Mouse (Mus musculus): ENCODE data around the gene Gm20683. TPM values are rescaled to one million over a fixed set of nuclear protein-coding genes. Genes with fewer than 3 reads are reported as not detected.
"Not testable (repeated sequence)": the region's sequence is repeated elsewhere in the genome, so short reads cannot be mapped to it uniquely, and the experiment has no call there.

Gm20683 gene
- total RNA-seq, 2 experiments from 2014 or later: 5.8 to 7.3 TPM

DNA sequence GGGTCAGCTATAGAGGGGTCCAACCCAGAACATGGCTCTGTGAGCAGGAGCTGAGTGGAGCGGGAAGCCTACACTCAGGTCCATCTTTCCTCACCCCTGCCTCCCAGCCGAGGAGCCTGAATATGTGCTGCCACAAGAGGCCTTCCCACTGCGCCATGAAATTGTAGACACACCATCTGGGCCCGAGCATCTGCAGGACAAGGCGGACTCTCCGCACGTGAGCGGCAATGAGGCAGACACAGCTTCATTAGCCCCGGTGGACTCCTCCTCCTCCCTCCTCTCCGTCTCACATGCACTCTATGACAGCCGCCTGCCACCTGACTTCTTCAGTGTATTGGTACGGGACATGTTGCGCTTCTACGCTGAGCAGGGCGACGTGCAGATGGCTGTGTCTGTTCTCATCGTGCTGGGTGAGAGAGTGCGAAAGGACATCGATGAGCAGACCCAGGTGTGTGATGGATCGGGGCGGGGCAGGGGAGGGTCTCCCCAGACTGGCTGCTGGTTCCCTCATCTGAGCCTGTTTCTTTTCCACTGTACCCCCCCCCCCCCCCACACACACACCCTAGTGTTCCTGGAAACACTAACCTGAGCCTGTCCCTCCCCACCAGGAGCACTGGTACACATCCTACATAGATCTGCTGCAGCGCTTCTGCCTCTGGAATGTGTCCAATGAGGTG, 13.9 kb downstream of the Gm20683 start:
- no peak for DNase-seq

DNA sequence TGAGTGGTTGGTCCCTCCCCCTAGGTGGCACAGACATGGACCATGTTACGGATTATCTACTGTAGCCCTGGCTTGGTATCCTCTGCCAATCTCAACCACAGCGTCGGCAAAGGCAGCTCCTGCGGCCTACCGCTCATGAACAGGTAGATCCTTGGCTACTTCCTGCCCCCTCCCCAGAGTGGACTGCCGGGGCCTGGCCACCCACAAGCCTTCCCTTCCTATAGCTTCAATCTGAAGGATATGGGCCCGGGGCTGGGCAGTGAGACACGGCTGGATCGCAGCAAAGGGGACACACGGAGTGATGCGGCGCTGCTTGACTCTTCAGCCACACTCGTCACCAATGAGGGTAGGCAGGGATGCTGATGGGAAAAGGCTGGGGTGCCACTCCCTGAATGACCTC, 14.6 kb downstream of the Gm20683 start:
- no peak for DNase-seq

DNA sequence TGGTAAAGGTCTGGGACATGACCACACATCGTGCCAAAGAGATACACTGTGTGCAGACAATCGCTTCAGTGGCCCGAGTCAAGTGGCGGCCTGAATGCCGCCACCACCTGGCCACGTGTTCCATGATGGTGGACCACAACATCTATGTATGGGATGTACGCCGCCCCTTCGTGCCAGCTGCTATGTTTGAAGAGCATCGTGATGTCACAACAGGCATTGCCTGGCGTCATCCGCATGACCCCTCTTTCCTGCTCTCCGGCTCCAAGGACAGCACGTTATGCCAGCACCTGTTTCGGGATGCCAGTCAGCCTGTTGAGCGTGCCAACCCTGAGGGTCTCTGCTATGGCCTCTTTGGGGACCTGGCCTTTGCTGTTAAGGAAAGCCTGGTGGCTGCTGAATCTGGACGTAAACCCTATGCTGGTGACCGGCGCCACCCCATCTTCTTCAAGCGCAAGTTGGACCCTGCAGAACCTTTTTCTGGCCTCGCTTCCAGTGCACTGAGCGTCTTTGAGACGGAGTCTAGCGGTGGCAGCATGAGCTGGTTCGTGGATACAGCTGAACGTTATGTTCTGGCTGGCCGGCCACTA, 15.5 kb downstream of the Gm20683 start:
- no peak for DNase-seq

DNA sequence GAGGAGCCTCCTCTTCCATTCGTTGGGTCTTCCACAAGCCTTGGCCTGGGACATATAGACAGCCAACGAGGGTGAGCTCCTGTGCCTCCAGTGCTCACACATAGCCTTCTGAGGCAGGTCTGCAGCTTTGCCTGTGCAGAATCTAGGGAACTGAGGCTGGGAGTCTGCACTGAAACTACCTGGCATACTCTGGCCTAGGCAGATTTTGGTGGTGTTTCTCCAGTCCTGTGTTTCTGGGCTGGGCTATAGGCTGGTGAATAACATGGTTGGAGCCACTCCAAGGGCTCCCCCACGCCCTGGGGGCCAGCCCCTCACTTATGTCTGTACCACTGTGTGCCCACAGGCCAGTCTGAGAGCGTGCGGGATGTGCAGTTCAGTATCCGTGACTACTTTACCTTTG, 16.3 kb downstream of the Gm20683 start:
- DNase-seq: no peak

DNA sequence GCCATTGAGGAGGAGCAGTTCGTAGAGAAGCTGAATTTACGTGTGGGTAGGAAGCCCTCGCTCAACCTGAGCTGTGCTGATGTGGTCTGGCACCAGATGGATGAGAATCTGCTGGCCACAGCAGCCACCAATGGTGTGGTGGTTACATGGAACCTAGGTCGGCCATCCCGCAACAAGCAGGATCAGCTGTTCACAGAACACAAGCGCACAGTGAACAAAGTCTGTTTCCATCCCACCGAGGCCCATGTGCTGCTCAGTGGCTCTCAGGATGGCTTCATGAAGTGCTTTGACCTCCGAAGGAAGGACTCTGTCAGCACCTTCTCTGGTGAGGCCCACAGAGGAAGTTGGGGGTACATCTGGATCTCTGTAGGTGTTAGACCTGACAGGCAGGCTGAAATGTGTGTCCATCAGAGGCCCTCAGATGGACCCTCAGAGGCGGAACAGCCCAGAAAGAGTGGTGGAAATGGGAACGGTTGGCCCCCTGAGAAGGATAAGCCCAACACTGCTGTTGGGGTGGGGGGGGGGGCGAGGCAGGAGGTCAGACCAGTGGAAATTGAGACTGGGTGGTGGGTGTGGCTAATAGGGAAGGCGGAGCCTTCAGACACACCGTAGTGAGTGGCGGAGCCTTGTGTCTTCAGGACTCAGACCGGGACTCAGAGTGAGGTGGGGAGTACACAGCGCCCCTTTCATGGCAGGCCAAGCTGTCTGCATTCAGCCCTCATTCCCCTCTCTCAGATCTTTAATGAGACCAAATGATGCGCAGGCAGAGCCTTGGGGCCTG, 17.0 kb downstream of the Gm20683 start:
- DNase-seq: no peak

DNA sequence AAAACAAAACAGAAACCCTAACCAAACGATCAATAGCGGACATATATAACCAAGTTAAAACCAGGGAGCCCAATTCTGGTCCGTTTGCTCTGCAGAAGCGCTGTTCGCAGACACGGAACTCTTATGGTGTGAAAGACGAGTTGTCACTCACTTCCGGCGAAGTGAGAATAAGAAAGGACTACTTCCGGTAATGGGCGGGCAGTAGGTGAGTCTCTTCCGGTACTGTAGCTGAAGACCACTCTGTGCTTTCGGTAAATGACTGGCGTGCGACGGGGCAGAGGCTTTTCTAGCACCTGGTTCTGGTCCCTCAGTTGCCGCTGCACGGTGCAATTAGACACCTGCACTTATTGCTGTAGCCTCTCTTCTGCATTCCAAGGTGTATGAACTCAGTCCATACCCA, 18.1 kb downstream of the Gm20683 start, which contains the start of gene Wdr24:
Gene Wdr24, plus strand, starts transcription at position 176 of the 400 bp plus-strand sequence.
- no peak for DNase-seq

DNA sequence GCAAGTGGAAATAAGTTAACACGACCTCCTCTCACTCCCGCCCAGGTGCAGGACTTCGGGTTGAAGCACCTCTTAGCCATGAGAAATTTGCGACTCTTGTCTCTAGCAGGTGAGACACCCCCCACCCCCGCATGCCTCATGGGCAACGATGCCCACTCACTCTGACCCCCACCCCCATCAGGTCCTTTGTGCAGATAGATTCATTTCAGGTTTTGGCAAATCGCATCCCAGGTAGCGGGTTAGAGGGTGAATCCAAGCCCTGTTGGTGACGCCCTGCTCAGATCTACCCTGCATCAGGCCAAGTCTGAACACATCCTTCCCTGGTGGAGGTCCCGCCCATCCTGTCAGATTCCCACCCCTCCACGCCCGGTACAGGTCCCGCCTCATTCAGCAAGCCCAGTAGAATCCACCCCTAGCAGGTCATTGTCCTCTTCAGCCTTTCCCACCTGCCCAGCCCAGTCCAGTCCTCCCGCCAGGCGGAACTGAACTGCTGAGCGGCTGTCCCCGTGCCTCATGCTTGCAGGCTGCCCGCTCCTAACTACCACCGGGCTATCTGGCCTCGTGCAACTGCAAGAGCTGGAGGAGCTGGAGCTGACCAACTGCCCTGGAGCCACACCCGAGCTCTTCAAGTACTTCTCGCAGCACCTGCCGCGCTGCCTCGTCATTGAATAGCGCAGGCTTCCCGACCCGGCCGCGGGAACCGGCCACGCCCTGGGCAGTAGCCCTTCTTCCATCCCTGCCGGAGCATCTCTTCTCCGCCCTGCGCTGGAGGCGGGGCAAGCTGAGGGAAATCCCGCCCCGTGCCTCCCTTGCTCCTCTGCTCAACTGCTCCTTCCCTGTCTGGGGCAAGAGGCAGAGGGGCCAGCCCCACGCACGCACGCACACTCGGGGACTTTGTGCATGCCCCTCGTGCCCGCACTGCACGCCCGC, 22.4 kb downstream of the Gm20683 start:
- DNase-seq: no peak

DNA sequence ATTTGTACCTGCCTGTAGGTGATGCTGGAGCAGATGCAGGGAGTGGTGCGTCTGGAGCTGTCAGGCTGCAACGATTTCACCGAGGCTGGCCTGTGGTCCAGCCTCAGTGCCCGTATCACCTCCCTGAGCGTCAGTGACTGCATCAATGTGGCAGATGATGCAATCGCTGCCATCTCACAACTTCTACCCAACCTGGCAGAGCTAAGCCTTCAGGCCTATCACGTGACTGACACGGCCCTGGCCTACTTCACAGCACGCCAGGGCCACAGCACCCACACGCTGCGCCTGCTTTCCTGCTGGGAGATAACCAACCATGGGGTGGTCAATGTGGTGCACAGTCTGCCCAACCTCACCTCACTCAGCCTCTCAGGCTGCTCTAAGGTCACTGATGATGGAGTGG, 23.9 kb downstream of the Gm20683 start:
- no peak for DNase-seq

DNA sequence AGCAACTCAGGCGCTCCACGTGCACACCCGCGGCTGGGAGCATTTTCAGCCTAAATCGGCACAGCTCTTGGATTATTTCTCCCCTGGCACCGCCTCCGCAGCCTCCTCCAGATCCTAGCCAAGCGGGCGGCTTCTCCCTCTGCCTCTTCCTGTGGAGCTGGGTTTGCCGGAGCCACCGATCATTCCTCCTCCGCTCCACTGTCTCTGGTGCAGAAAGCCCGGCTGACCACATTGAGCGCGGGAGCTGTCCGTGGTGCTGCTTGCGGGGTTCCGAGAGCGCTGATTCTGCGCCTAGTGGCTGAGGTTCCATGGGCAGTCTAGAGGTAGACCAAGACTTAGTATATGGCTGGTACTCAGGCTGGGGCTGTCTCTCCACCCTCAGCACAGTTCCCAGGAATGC, 28.1 kb downstream of the Gm20683 start:
- peak; percentile 89 for DNase-seq

DNA sequence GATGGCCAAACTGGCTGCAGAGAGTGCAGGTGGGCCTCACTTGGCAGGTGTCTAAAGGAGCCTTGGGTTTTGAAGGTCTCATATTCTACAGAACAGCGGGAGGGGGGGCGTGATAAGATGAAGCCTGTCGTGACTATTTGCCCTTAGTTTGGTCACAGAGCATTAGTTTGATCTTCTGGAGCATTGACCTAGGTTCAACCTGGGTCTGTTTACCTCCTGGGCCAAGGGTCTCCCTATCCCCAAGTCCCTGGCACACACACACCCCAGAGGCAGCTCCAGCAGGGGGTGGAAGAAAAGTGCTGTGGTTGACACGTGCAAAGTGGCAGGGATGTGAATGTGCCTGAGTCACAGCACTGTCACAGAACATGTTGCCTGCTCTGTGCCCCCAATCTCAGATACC, 30.7 kb downstream of the Gm20683 start:
- no peak for DNase-seq

DNA sequence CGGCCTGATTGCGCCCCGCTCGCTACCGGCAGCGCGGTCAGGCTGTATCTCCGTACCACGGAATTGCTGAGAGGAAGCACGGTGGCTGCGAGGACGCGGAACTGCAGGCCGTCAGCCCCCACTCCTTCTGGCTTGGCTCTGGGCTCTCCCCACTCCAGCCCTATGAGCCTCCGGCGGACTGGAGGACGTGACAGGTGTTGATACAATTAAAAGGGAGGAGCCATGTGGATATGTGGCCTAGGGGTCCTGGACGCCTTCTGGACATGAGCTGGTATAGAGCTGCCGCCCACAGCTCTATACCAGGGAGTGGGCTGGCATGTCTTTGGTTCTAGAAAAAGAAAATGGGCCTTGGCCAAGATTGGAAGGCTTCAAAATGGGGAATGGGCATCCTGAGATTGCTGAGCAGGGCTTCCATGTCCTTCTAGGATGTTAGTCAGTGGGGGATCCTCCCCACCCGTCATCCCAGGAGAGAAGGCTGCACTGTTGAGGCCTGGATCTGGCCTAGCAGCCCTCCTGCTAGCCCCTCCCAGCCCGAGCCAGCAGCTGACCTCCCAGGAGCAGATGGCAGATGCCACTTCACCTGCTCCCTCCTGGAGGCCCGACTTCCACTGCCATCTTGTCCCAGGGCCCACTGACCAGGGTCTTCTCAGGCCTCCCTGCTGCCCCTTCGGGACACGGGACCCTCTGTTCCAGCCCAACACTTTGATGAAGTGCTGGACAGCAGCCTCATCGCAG, 31.8 kb downstream of the Gm20683 start:
- no peak for DNase-seq

DNA sequence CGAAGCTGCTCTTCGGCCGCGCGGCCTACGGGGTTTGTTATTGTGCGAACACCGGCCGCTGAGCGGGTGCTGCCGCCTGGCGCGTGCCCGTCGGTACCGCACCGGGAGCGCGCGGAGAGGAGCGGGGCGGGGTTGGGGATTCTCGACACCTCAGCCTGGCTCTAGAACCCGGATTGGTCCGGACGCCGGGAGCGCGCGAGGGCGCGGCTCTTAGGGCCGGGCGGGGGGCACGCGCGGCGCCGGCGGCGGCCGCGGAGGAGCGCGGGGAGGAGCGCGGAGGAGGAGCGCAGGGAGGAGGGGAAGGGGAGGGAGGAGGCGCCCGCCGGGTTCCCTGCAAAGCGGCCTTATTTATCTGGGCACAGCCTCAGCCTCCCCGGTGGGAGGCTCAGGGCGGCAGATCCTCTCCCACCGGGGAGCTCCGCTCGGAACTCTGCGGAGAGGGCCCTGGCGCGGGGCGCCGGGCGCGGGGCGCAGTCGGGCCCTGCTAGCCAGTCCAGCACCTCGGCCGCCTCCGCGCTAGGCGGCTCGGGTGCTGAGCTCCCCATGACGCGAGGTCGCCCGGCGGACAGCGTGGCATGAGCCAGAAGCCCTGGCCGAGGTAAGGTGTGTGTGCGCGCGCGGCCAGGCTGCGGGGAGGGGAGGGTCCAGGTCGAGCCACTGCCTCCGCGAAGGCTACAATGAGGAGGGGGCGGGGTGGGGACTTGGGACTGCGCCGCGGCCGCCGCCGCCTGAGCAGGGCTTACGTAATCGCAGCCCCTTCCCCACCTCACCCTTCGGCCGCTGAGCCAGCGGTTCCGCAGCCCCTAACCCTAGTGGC, 32.6 kb downstream of the Gm20683 start, which contains the start of gene Fbxl16:
Gene Fbxl16, plus strand, starts transcription at position 297 of the 817 bp plus-strand sequence.
- peak; percentile 54 for DNase-seq

DNA sequence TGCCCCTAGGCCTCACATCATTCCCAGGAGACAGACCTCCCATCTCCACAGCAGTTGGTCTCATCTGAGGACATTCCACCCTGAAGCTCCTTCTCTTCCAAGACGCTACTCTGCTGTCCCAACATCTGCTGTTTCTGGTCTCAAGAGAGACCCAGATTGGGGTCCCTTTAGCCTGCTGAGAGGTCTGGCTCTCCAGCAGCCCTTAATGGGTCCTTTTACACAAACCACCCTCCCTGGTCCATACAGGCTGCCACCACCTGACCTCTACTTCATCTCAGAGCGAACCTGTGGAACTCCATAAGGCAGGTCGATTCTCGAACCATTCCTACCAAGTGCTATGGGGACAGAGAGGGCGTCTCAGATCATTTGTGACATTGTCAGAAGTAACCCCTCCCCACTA, 33.5 kb downstream of the Gm20683 start:
- DNase-seq: no peak

DNA sequence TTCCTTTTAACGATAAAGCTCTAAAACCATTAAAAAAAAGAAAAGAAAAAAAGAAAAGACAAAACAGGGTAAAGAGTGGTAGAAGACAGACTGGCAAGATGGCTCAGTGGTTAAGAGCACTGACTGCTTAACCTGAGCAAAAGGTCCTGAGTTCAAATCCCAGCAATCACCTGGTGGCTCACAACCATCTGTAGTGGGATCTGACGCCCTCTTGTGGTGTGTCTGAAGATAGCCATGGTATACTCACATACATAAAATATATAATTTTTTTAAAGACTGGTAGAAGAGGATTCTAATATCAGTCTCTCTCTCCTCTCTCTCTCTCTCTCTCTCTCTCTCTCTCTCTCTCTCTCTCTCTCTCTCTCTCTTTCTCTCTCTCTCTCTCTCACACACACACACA, 34.1 kb downstream of the Gm20683 start:
- not testable (repeated sequence) for DNase-seq

DNA sequence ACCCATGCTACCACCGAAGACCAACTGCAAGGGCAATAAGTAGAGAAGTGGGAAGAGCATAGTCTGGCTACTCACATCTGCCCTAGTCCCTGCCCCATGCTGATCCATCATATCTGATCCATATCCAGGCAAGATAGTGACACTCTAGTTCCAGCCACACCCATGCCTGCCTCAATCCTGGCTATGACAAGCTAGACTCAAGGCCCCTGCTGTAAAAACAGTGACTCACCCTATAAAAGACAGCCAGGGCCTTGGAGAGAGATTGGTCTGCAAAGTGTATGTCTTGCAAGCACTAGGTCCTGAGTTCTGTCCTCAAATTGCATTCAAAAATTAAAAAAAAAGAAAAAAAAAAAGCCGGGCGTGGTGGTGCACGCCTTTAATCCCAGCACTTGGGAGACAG, 35.1 kb downstream of the Gm20683 start:
- no peak for DNase-seq

DNA sequence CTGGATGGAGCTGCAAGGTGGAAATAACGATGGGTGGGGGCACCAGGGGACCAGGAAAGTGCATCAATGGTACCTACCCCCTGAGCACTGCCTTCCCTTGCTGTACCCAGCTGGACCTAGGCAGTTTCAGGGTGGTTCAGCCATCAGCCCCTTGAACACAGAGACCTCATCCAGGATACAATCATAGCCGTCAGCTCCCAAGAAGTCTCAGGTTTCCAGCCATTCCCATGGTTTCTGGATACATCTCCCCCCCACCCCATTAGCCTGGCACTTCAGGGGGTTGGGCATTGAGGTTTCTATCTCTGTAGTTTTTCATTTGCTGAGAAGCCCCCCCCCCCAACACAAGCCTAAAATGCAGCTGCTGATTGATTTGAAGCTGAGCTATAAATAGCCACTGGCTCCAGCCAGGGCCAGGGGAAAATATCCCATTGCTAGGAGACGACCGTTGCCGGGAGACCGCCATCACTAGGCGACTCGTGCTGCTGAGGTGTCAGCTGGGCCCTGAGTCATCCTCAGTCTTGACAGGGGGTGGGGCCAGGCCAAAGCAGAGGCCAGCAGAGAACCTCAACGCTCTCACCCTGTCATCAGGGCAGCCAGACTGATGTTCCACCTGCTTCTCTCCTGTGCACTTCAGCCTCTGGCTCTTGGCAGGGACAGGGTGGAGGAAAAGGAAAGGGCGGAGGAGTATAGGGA, 38.6 kb downstream of the Gm20683 start:
- peak; percentile 48 for DNase-seq

DNA sequence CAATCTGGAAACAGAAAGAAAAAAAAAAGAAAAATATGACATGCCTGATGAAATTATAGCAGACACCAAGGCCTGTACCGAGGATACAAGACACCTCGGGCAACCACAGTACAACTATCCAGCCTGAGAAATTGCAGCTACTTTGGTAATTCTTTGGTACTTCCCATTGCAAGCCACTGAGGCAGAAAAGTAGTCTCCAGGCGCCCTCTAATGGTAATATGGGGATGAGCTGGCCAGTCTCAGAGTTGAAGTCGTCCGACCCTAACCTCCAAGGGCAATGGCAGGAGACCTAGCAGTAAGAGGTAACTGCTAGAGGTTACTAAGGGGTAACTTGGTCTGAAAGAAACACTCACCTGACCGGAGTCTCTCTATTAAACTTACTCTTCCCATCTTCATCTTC, 40.5 kb downstream of the Gm20683 start:
- DNase-seq: no peak

DNA sequence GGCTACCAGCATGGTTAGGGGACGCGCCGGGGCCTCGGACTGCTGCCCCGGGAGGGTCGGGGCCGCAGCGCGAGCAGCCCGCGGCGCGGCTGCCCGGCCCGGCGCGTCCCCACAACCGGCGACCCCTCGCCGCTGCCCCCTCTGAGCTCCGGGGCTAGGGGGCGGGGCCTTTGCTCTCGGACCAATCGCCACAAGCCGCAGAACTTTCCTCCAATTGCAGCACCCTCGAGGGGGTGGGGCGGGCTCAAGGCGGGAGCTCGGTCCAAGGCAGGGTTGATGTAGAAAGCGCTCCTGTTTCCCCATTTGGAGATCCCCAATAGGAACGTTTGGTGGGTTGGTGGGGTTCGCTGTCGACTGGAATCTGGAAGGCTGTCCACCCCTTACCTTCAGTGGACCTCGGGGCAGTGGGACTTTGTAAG, 44.6 kb downstream of the Gm20683 start, which contains the start of gene Metrn:
Gene Metrn, minus strand, starts transcription at position 186 of the 419 bp plus-strand sequence.
- peak; percentile 89 for DNase-seq

DNA sequence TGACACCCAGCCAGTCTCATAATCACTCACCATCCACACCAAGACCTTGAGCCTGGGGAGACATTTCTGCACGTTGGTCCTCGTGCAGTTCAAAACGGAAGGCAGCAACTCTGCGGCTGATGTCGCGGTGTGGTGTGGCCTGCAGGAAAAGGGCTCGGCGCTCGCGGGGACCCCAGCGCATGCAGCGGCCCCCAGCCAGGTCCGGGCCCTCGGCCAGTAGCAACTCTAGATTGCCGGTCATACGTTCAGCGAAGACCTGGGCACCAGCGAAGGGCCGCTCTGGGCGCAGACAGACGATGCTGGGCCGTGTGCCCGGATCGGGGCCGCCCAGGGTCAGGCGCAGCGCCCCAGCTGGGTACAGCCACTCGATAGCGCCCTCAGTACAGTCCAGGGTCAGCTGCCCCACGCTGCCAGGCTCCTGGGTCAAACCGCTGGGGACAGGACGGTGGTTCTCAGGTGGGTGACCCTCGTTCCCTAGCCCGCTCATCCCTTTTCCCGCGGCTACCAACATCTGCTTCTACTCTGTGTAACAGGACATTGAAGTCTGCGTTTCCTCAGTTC, 45.3 kb downstream of the Gm20683 start:
- DNase-seq: peak; percentile 53
